Mouse (Mus musculus) monocyte, adult 2 months (primary cell): ENCODE measurements around the gene Anapc15.
"Not testable (repeated sequence)": the region's sequence is repeated elsewhere in the genome, so short reads cannot be mapped to it uniquely, and the experiment has no call there.

Source experiments
- DNase-seq, 2 experiments: peaks; one replicate each; pipeline ENCODE4 v3.0.0; 2022; ENCODE audit warnings: low spot score in 2 of 2, low read depth in 1 of 2

The Anapc15 gene

DNA sequence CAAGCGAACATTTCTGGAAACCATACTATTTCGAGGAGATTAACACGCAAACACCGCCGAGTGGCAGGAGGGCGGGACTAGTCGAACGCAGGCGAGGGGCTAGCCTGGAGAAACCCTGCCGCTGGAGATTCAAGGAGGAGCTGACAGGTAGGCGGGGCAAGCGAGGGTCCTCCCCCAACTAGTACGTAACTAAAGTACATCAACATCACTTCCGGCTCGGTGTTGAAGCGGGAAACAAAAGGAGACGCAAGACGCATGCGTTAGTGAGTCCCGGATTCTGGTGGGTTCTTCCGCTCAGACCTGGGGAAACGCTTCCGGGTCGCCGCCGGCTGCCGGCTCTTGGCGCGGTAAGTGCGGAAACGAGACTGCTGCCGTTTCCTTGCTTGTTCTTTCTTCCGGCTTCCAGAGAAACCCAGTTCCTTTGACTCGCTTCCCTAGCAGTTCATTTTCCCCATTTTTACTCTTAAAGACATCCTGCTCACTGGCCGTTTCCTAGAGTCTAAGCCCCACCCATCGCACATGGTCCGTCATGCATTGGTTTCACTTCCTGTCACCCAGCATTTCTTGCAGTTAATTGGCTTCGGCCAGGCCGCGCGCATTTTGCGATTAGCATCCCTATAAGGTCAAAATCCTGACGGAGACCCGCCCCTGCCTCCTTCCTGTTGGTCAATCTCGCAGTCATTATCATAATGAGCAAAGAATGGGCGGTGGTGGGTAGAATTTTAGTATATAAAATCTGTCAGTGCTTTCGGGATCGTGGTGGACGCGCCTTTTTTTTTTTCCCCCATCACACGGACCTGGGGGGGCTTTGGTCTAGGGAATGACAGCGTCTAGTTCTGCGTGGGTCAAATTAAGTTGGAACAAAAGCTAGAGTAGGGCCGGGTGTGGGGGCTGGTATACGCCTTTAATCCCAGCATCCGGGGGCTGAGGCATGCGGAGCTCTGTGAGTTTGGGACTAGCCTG, 32.9 kb downstream of the Anapc15 start:
- DNase-seq = peak; percentile 94 to 95

DNA sequence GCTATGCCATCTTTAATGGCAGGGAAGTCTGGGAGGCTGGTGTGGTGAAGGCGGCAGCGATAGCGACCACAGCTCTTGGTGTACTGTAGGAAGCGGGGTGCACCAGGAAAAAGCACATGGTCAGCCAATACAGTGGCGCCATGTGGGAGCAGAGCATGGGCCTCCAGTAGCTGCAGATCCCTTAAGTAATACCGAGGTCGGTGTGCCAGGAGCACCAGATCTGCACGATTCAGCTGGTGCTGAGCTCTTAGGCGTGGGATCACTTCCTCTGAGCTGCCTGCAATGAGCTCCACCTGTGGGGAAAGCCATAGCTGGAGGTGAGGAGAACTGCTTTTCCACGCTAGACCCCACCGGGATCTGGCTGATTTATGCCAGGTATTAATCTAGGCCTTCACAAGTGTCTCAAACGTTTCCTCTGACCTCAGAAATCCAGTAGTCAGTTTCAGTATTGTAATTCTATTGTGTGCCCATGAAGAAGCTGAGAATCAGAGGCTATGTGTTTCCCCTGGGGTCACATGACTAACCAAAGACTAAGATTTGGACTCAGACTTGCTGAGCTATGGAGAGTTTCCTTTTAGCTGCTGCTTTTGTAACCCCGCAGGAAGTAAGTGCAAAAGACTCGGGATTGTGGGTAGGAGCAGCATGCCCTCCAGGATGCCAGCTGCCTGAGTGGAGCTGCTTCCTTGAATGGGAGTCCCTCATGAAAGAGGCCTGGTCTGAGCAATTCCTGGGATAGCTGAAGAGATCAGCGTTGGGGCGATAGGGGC, 37.0 kb downstream of the Anapc15 start:
- no peak for DNase-seq

DNA sequence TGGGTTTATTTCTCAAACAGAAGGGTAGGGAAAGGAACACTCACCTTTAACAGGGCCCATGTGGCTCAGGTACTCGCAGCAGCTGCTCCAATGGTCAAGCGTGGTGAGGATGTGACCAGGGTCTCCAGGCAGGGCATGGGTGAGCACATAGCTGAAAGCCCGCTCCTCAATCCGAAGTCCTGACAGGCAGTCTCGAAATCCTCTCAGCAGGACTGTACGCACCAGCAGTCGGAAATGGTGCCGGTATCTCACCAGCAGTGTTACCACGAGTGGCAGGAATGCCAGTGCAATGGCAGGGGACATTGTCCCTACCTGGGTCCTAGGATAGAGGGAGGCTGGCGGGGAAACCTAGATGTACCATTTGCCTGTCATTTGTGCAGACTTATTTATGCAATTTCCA, 38.5 kb downstream of the Anapc15 start:
- no peak for DNase-seq

DNA sequence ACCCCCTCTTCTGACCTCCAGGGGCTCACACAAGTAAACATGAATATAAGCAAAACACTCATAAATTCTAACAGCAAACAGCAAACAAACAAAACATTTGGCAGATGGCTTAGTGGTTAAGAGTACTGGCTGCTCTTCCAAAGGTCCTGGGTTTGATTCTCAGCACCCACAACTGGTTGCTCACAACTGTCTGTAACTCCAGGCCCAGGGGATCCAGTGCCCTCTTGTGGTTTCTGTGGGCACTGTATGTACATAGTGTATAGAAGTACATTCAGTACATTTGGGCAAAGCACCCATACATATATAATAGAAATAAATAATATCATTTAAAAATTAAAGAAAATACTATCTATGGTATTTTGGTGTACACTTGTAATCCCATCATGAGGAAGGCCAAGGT, 39.3 kb downstream of the Anapc15 start:
- no peak for DNase-seq

DNA sequence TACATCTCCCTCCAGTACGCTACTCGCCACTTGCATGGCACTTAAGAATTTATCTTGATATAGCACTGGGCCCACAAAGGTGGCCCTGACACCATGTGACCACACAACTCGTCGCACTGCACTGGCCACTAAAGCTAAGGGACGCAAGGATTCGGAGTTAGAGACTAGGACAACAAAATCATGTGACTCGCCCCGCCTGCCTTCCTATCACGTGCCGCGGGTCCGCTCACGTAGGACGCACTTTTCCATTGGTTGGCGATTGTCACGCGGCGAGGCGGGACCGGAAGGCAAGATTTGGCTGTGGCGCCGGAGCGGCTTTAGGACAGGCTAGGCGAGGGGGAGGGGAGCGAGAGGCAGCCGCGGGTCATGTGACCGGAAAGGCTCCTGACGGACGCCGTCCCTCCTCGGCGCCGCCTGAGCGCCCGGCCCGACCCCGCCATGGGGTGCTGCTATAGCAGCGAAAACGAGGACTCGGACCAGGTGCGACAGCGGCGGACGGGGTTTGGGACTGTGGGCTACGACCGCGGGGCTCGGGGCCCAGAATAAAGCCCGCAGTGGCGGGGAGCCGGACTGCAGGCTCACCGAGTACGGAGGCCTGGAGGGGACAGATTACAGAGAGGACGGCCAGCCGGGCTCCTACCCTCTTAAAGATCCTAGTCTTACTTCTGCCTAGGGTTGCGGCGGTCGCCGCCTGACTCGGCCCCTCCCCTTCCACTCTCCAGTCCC, 42.2 kb downstream of the Anapc15 start, which contains the start of gene Lamtor1:
Gene Lamtor1, plus strand, starts transcription at position 344 of the 726 bp plus-strand sequence.
- peak; percentile 99 for DNase-seq

DNA sequence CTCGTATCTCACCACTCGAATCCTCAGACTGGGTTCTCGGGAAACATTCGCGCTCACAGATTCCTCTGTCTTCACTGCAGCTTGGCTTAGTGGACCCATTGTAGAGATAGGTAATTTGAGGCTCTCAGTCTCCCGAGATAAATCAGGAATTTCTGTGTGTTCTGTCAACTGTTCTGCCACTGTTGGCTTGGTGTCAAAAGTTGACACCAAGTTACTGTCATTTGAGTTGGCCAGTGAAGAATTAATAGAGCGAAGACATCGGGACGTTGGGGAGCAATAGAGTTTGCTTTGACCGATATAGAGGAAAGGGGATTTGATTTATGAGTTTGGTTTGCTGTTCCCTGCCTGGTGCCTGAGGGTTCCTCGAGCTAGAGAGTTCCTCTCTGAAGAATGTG, 42.8 kb downstream of the Anapc15 start, which contains the start of gene Tomt:
Gene Tomt, minus strand, starts transcription at position 73 of the 395 bp plus-strand sequence.
- DNase-seq = no peak

DNA sequence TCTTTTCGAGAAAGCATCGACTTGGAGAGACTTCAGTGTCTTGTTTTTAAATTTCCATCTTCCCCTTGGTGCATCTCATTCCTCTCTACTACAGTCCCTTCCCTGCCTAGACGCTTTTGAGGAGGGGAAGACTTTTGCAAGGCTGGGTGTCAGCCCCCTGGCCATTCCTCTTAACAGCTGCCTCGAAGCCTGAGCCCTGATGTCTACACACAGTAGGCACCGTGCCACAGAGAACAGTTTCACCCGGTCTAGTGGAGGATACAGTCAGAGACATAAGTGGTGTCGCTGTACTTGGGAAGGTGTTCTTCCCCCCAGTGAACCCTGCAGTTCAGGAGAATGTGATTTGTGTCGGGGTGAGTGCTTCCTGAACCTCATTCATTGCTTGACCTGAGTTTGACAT, 43.2 kb downstream of the Anapc15 start:
- DNase-seq = peak; percentile 37 to 39

DNA sequence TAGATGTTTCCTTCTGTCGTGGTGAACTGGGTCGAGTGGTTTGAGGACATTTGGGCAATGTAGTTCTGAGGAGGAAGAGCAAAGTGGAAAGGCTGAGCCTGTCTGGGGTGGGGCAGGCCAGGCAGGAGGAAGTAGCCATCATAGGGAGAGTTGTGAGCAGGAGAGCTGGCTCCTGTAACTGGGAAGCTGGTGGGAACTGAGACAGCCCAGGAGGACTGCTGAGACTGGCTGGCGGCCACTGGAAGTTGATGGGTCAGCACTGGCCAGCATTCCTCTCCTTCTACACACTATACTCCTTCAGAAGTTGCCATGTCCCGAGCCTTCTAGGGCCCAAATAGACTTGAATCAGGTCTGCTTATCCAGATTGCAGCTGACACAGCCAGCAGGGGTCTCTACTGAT, 44.9 kb downstream of the Anapc15 start:
- peak in 1 of 2 experiments; percentile 37 for DNase-seq

DNA sequence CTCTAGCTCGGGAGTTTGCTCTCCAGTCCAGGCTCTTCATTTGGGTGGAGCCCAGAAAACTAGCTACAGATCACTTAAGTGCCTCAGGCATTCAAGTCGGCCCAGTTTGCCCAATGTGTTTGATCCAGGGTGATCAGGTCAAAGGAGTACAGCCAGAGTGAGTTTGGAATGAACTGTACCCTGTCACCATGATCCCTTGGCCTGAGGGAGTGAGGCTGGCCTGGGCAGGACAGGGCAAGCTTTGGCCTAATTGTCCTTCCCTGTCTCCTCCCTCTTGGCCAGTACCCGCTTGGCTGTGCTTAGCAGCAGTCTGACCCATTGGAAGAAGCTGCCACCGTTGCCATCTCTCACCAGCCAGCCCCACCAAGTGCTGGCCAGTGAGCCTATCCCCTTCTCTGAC, 46.6 kb downstream of the Anapc15 start:
- DNase-seq = no peak

DNA sequence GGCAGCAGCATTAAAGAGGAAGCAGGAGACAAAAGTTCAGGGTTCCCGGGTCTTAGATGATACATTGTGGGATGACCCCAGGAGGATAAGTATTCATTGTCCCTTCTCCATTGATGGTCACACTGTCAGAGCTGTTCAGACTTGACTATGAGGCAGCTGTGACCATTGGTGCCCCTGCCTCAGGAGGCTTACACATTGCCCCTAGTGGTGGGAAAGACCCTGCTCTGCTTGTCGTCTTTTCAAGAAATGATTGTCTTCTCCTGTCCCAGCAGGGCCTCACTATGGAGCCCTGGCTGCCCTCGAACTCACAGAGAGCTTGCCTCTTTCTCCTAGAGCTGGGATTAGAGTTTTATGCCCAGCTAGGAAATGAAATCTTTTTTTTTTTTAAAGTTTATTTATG, 48.5 kb downstream of the Anapc15 start:
- DNase-seq = no peak

DNA sequence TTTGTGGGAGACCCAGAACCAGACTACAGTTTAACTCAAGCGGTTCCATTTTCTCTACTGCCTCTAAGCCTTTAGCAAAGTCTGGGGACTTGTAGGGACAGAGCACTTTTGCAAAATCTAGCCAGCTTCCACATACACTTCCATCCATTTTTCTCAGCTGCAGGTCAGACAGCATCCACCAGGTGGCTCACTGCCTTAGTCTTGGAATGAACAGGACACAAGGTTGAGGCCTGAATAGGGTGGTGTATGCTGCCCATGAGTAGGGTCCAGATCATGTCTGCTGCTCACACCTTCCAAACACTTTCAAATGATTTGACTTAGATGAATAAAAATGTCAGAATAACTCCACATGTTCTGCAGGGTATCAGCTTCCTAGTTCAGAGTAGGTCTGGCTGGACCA, 54.6 kb downstream of the Anapc15 start:
- peak in 1 of 2 experiments; percentile 36 for DNase-seq

DNA sequence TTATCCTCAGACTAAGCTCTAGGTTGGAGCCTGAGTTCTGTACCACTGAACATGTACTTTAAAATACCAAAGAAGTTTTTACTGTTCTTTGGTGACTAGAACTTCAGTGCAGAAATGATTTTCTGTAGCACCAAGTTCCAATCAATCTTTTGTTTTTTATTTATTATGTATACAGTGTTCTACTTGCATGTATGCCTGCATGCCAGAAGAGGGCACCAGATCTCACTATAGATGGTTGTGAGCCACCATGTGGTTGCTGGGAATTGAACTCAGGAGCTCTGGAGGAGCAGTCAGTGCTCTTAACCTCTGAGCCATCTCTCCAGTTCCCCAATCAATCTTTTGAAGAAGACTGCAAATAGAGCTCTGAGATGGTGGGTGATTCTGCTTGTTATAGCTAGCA, 62.4 kb downstream of the Anapc15 start:
- not testable (repeated sequence) for DNase-seq

DNA sequence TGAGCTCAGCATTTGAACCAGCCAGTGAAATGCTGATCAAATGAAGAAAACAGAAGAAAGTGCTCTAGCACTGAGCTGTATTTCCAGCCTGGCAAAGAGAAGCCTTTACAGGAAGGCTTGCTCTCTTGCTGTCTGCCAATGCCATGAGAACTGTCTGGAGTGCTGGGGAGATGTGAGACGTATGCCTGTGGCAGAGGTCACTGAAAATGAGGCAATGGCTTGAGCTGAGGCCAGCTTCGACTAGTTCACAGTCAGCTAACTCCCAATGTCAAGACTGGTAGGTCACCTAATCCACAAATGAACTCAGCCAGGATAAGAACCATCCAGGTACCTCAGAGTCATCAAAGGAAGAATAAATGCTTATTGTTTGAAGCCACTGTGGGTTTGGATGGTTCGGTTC, 64.6 kb downstream of the Anapc15 start:
- no peak for DNase-seq

DNA sequence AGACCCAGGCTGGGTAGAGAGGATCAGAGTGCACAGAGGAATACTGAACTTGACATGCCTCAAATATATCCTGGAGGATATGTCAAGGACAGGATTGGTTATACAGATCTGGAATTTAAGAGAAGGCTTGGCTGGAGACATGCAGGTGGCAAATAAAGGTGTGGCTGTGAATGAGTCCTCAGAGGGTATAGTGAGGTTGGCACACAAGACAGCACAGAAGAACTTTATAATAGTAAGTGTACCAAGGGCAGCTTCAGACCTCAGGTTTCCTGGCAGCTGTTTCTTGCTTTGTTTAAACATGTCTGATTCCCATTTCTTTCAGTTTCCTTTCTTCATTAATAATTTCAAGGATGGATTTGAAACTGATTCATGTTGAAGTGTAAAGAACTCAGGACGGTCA, 69.0 kb downstream of the Anapc15 start:
- DNase-seq = no peak

DNA sequence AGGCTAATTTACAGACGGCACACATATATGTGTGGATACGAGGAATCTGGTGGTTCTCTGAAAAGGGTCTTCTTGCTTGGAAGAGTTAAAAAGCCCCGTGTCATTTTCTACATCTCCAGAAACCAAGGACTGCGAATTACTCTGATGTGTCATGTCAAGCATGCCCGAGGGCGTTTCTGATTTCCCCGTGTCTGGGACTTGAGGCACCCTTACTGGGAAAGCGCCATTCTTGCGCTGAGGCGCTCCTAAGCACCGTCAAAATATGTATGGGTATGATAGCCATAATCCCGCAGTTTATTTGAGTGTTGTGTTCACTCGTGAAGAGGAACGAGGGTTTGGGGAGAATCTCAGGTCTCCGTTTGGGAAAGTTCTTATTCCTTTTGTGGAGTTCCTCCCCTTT, 69.8 kb downstream of the Anapc15 start:
- DNase-seq = no peak

DNA sequence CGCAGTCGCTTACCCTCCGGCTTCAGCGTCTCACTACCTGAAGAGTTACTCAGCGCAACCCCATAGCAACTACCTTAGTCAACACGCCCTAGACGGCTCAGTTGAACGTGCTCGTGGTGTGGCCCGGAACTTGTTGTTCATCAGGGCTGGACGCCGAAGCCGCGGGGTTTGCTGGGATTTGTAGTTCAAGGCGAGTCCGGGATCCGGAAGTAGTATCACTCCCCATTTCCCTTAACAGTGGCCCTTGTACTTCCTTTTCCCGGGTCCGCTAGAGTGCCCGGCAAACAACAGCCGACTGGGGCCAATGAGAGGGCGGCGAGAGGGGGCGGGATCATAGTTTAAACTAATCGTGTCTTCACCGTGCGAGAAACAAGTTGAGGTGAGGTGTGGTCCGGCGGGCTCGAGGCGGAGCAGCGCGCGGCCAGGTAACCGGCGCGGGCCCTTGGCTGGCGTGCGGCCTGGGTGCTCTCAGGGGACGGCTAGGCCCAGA, 70.3 kb downstream of the Anapc15 start, which contains the start of the genes Lrrc51 and Numa1:
Gene Lrrc51, minus strand, starts transcription at position 145 of the 490 bp plus-strand sequence.
Gene Numa1, plus strand, starts transcription at position 361 of the 490 bp plus-strand sequence.
- peak; percentile 92 to 93 for DNase-seq

DNA sequence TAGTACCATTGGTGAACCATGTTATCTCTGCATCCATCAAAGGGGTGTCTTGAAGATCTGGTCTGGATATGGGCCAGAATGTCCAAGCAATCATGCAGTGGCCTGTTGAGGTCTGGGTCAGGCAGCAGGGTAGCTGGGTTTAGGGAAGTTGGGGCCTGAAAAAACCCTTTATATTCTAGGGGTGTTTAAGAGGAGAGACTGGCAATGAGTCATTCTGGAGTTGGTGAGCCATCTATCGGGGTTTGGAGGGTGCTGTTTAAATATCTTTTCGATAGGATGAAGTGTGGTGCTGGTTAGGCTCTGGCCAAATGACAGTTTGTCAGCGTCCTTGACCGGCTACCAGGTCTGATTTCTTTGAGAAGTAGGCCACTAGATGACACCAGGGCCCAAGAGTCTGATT, 72.4 kb downstream of the Anapc15 start:
- no peak for DNase-seq

DNA sequence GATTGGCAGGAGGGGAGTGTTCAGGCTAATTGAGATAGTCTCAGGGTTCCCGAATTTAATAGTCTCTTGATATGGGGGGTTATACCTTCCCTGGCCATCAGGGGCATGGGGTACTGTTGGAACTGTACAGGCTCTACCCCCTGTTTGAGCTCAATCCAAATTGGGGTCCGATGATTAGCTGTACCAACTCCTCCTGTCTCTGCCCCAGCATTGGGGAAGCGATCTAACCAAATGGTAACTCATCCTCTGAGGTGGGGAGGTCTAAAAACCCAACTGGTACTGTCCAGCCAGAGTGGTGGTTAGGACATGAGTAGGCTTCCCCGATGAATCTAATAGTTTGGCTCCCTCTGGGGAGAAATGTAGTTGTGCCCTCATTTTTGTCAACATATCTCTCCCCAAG, 73.5 kb downstream of the Anapc15 start:
- DNase-seq = no peak

DNA sequence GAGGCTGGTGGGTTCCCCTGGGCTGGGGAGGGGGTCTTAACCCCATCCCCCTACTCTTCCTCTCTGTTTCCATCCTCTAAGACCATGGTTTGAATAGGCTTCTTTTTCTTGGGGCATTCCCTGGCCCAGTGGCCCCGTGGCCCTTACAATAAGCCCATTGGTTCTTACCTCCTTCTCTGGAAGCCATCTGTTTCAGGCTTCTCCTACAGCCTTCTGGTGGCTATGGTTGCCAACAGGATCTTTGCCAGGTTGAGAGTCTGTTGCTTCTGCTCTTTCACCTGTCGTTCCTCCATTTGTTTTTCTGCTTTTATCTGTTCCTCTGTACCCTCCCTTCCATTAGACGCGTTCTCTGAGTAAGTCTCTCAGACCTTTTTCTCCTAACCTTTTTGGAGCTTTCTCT, 74.1 kb downstream of the Anapc15 start:
- no peak for DNase-seq

DNA sequence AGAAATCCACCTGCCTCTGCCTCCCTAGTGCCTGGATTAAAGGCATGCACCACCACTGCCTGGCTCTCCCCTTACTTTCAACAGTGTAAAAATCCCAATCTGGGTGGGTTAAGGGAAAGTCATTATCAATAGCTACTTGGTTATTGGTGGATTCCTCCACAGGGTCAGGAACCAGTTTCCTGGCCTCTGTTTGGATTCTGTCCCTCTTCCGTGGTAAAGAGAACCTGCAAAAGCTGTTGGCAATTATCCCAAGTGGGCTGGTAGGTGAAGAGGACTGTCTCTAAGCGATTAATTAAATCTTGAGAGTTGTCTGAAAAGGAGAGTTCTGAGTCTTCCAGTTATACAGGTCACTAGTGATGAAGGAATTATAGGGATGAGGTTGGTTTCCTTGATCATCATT, 74.8 kb downstream of the Anapc15 start:
- DNase-seq = no peak

DNA sequence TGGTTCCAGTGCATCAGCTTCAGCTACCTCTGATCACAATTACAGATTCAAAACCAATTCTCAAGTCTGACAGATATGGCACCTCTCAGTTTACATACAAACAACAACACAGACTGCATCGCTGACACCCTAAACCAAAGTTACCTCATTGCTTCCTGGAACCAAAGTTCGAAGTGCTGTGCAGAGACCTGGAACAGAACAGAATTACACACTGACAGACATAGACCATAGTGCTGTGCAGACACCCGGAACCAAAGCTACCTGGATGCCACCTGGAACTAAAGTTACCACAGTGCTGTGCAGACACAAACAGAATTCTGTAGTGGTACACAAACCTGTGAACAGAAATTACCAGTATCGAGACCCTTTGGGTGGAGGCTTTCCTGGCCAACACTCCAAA, 76.2 kb downstream of the Anapc15 start:
- no peak for DNase-seq
